Mouse (Mus musculus) adrenal gland, postnatal 14 days (tissue): ENCODE data around the gene Dpy19l3. TPM values are rescaled to one million over a fixed set of nuclear protein-coding genes. Genes with fewer than 3 reads are reported as not detected.
A peak's percentile ranks its signal among the peaks of the same experiment; 100 is the strongest.

ENCODE experiments used
- DNase-seq: peaks from one replicate; pipeline ENCODE4 v3.0.0; 2021; ENCODE audit warnings: mixed read lengths
- total RNA-seq: library from RNA; stranded (reverse); gene quantifications from 2 replicates; pipeline ENCODE4 v1.2.3, GENCODE M21; 2021

The Dpy19l3 gene
- total RNA-seq, 1 experiment from 2014 or later = 30.2 TPM

GRCm38 (mm10) chr7:35750873-35751272 lies 3.4 kb downstream of the Dpy19l3 start:
- no peak for DNase-seq

DNA sequence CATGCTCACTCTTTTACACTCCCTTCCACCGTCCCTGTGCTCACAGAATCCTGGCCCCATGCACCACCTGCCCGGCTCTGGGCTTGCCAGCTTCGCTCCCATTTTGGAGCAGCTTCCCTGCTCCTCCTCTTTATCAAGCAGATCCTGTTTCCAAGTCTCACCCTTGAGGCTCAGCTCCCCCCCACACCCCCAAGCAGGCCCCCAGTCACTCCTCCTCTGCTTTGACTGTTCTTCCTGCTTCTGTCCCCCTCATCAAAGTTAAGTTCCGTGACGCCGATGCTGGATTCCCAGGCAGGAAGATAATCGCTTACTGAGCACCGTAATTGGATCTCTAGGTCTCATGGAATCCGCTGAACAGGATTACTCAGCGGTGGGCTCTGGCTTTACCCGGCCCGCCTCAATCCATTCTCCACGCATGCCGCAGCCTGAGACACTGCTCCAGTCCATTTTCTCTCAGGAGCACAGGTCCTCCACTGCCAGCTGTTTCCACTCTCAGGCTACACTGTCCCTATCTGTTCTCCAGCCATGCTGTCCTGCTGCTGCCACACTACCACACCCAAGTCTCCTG lies 6.8 kb downstream of the Dpy19l3 start:
- DNase-seq = no peak

GRCm38 (mm10) chr7:35746686-35747396 lies 7.4 kb downstream of the Dpy19l3 start:
- no peak for DNase-seq

DNA sequence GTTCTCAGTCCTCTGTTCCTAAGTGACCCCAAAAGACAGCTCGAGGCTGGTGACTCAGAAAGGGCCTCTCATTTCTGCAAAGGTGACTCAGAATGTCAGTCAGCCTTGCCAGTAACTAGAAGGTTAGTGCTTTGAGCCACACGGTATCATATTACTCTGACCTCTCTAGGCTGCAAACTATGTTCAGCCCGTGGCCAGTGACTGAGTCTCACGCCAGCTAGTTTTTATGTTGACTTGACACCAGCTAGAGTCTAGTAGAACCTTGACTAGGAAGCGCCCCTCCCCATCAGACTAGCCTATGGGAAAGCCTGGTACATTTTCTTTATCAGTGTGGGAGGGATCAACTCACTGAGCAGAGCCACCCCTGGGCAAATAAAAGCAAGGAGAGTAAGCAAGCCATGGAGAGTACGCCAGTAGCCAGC lies 9.0 kb downstream of the Dpy19l3 start:
- peak; percentile 73 for DNase-seq

GRCm38 (mm10) chr7:35744771-35745170 lies 9.5 kb downstream of the Dpy19l3 start:
- DNase-seq = no peak

DNA sequence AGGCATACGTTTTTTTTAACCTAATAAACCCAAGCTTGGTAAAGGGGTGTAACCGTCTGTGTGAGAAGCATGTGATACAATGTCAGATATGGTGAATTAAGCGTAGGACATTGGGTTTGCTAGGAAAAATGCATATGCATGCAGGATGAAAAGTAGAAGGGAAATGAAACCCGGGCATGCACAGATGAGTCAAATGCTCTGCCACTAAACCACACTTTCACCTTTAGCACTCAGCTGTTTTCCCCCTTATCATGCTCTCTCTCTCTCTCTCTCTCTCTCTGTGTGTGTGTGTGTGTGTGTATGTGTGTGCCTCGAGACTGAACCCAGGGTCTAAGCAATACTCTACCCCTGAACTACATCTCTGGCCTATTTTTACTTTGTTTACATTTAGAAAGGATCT lies 11.9 kb downstream of the Dpy19l3 start:
- no peak for DNase-seq

DNA sequence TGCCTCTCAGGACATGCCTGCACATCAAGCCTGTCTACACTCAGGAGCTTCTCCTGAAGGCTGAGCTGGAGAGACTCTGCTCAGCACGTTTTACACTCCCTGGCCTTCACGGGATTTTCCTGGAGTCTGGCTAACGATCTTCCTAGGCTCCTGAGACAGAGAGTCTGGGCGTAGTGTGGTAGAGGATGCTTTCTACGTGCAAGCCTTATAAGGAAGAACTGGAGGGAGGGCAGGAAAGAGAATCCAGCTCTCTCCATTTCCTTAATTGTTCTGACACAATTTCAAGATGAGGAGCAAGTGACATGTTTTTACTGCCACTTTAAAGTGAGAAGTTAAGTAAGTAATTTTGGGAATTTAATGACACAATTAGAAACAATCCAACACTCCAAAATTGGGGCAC lies 12.4 kb downstream of the Dpy19l3 start:
- DNase-seq = no peak

GRCm38 (mm10) chr7:35740489-35741230 lies 13.6 kb downstream of the Dpy19l3 start:
- DNase-seq = peak; percentile 84

- no peak for DNase-seq
These were observed 15.4 kb downstream of the Dpy19l3 start for GRCm38 (mm10) chr7:35738871-35739270.

- no peak for DNase-seq
These were observed 20.8 kb downstream of the Dpy19l3 start for GRCm38 (mm10) chr7:35733313-35734050.

- DNase-seq = no peak
These were observed 21.6 kb downstream of the Dpy19l3 start for GRCm38 (mm10) chr7:35732585-35733059.

DNA sequence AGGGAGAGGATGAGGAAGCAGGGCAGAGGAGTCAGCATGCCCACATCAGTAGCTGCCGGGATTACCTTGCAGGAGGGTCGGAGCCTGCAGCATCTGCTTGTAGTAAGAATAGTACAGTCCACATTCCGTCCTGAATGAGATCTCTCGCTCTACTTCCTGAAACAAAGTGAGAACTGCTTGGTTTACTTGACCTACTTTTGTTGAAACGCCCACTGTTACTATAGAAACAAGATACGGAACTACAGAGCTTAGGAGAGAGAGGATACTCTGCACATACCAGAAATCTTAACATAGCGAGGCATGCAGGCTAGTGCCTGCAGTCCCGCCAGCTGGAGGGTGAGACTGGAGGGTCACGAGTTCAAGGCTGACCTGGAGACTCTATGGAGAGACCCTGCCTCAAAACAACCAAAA lies 24.6 kb downstream of the Dpy19l3 start:
- DNase-seq = peak; percentile 51

GRCm38 (mm10) chr7:35728376-35728775 lies 25.9 kb downstream of the Dpy19l3 start:
- DNase-seq = no peak

GRCm38 (mm10) chr7:35723035-35723434 lies 31.2 kb downstream of the Dpy19l3 start:
- DNase-seq = no peak

GRCm38 (mm10) chr7:35718421-35719178 lies 35.7 kb downstream of the Dpy19l3 start:
- DNase-seq = no peak

GRCm38 (mm10) chr7:35710366-35710765 lies 43.9 kb downstream of the Dpy19l3 start:
- DNase-seq = no peak

DNA sequence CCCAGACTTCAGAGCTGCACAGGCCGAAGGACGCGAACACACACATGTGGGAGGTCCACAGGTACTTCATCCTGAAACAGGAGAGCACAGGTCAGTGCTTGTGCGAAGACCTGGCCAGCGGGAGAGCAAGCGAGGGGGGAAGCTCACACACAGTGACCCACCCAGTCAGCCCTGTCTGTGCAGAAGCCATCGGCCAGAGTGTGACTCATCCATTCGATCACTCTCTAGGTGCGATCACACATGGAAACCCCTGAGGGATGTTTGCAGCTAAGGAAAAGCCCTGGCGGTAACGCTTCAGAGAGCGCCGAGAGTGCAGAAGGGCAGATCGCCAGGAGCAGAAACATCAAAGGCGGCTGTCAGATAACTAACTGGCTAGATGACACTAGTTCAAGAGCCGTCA lies 46.2 kb downstream of the Dpy19l3 start:
- no peak for DNase-seq

DNA sequence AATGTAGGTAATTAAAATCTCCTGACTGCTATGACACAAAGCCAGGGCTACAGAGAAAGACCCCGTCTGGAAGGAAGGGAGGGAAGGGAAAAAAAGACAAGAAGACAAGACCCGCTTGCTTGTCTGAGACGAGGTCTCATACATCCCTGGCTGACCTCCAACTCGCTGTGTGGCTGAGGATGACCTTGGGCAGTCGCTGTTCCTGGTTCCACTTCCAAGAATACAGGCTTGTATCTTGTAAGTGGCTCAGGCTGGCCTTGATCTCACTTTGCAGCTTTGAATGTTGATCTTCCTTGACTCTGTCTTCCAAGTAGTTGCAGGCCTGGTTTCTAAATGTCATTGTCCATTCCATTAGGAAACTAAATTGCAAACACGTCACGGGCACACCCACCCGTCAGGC lies 55.2 kb downstream of the Dpy19l3 start:
- peak; percentile 64 for DNase-seq

- no peak for DNase-seq
These were observed 56.2 kb downstream of the Dpy19l3 start for GRCm38 (mm10) chr7:35698073-35698472.

GRCm38 (mm10) chr7:35692641-35693040 lies 61.6 kb downstream of the Dpy19l3 start:
- no peak for DNase-seq

DNA sequence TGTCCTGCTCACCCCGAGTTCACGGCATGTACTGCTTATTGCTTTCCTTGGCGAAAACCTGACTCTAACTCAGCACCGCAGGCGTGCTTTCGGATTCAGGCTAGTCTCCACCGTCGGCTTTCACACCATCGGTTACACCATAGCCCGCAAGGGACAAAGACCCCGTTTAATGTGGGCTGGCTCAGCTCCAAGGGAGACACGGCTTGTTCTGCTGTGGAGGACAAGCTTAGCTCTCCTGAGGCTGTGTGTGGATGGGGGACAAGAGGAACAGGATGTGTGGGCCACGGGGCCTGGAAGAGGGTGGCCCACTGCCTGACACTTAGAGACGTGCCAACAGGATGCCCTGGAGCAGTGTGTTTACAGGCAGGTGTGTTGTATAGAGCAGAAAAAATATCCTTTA lies 62.1 kb downstream of the Dpy19l3 start:
- no peak for DNase-seq
